Mouse (Mus musculus) thymus, adult 2 months (tissue): ENCODE data around the gene Olfr967.

Experiments used
- CTCF ChIP-seq: fragments of 200-500 bp; IDR thresholded peaks from 2 replicates; pipeline ENCODE4 v1.5.1; 2012; ENCODE audit warnings: mild to moderate bottlenecking, control low read depth, low read length, moderate library complexity, borderline replicate concordance; ENCODE audit not compliant: control insufficient read depth, poor library complexity, insufficient read depth; ENCODE audit errors: extremely low read depth
- POLR2A ChIP-seq: fragments of 200-500 bp; IDR thresholded peaks from 2 replicates; pipeline ENCODE4 v1.6.1; 2012; ENCODE audit warnings: mild to moderate bottlenecking, low read length, control low read depth, moderate library complexity; ENCODE audit not compliant: control insufficient read depth, poor library complexity, insufficient read depth; ENCODE audit errors: extremely low read depth

DNA sequence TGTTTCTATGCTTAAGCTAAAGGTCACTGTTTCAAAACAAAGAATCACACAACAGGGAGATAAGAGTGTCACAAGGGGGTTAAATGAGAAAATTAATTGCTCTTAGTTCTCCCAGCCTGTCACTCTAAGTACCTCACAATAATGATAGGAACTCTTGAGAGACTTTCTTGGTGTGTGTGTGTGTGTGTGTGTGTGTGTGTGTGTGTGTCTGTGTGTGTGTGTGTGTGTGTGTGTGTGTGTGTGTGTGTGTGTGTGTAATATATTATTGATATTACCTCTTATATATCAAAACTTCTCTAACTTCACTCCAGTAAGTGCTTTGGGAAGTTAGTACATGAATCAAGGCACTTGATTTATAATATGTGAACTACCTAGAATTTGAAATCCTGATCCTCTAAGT lies 35.0 kb upstream of the Olfr967 start, which contains the start of gene Olfr965:
- TF ChIP-seq POLR2A (no peak), CTCF (no peak)
